Mouse (Mus musculus) liver, embryonic 15.5 days (tissue): Measurements from ENCODE around the gene Jag2. TPM values are rescaled to one million over a fixed set of nuclear protein-coding genes. Genes with fewer than 3 reads are reported as not detected.

Experiments
- ATAC-seq: fragments of 200-750 bp; cut with Nextera tagmentation; 2 replicates; pipeline ENCODE4 v1.8.0; 2017; ENCODE audit warnings: moderate number of reproducible peaks, mild to moderate bottlenecking, moderate library complexity; ENCODE audit not compliant: insufficient read depth
- H3K27ac ChIP-seq: fragments of 300-500 bp; sonication (generic); replicated peaks from 2 replicates; pipeline ENCODE4 v1.5.1; 2015; ENCODE audit warnings: mild to moderate bottlenecking, inconsistent platforms
- H3K27me3 ChIP-seq: fragments of 300-500 bp; sonication (generic); 2 replicates; pipeline ENCODE4 v1.6.1; 2015; ENCODE audit warnings: mild to moderate bottlenecking, inconsistent platforms
- H3K36me3 ChIP-seq: fragments of 300-500 bp; sonication (generic); replicated peaks from 2 replicates; pipeline ENCODE4 v1.6.1; 2015; ENCODE audit warnings: moderate library complexity, mild to moderate bottlenecking, inconsistent platforms
- H3K4me1 ChIP-seq: fragments of 300-500 bp; sonication (generic); replicated peaks from 2 replicates; pipeline ENCODE4 v1.6.1; 2015; ENCODE audit warnings: inconsistent platforms
- H3K4me2 ChIP-seq: fragments of 300-500 bp; sonication (generic); 2 replicates; pipeline ENCODE4 v1.6.1; 2015; ENCODE audit warnings: moderate library complexity, mild to moderate bottlenecking, inconsistent platforms
- H3K4me3 ChIP-seq: fragments of 300-500 bp; sonication (generic); replicated peaks from 2 replicates; pipeline ENCODE4 v1.5.1; 2015; ENCODE audit warnings: mild to moderate bottlenecking, inconsistent platforms
- H3K9ac ChIP-seq: fragments of 300-500 bp; sonication (generic); 2 replicates; pipeline ENCODE4 v1.6.1; 2015; ENCODE audit warnings: moderate library complexity, mild to moderate bottlenecking, inconsistent platforms
- H3K9me3 ChIP-seq: fragments of 300-500 bp; sonication (generic); replicated peaks from 2 replicates; pipeline ENCODE4 v1.6.1; 2016; ENCODE audit warnings: inconsistent platforms
- WGBS: fragments of 180-500 bp; shearing (Covaris S2); methylation state at CpG from one replicate; pipeline ENCODE4 v1.1.7; 2015; ENCODE audit warnings: mixed read lengths; ENCODE audit not compliant: insufficient replicate concordance; 5-methylcytosine and 5-hydroxymethylcytosine counted together
- polyA plus RNA-seq: library from polyadenylated mRNA; unstranded; fragments of >200 nt; fragmentation: Nextera tagmentation; extraction: Ambion mirVana; gene quantifications from 2 replicates; pipeline ENCODE4 v1.2.1, GENCODE M21; 2015

Gene Jag2
- polyA plus RNA-seq, 1 experiment from 2014 or later, result 0.32 TPM

- Histone ChIP-seq H3K9ac (no peak overlapping the region), H3K27ac (no peak overlapping the region), H3K4me2 (peak overlapping the region; percentile 44), H3K36me3 (no peaks in the 10 kb centered on the region), H3K4me1 (peaks cover 21% of the 10 kb centered on the region), H3K27me3 (peaks cover 84% of the 10 kb centered on the region), H3K4me3 (no peak overlapping the region), H3K9me3 (no peaks in the 10 kb centered on the region)
- 5% methylated on average over 28 of the region's 28 CpGs for WGBS
- no peak for ATAC-seq
These were observed 53.1 kb downstream of the Jag2 start for GRCm38 (mm10) chr12:112876332-112877072.

DNA sequence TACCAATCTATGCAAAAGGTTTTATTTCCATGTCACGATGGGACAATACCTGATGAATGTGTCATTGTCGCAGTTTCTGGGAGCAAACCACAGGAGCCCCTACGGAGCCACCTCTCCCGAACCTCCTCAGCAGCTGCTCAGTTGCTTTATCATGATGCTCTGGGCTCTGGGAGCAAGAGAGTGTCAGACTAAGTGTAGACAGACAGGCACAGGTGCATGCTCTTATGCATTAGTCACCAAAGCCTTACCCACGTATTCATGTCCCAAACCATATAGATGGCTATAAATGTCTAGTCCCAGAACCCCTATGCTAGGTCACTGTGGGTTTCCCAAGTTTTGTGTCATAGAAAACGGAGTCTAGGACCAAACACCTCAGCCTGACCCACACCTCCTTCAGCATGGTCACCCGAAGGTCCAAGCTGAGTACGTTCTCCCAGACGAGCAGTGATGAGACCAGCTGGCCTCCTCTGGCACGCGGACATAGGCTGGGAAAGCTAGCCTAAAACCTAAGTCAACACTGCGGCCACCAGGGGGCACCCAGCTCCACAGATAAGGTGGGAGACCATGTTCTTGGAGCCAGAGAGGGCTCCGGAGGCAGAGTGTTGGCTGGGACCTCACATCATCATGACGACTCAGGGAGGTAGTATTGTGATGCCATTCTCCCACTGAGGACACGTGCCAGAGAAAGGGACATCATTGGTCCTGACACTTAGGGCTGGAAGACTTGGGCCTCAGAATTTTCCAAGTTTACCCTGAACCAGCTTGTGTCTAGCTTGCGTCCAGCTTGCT is 54.2 kb downstream of the Jag2 start:
- 16% methylated on average over 16 of the region's 16 CpGs for WGBS
- ATAC-seq, result peak; percentile 19; the same call in 1 of the 2 replicates
- H3K4me3 ChIP-seq, result no peak overlapping the region
- H3K27ac ChIP-seq, result no peak overlapping the region
- no peak overlapping the region for H3K4me2 ChIP-seq
- no peaks in the 10 kb centered on the region for H3K36me3 ChIP-seq
- H3K9me3 ChIP-seq, result no peaks in the 10 kb centered on the region
- peaks cover 27% of the 10 kb centered on the region for H3K4me1 ChIP-seq
- no peak overlapping the region for H3K9ac ChIP-seq
- H3K27me3 ChIP-seq, result peaks cover 95% of the 10 kb centered on the region

DNA sequence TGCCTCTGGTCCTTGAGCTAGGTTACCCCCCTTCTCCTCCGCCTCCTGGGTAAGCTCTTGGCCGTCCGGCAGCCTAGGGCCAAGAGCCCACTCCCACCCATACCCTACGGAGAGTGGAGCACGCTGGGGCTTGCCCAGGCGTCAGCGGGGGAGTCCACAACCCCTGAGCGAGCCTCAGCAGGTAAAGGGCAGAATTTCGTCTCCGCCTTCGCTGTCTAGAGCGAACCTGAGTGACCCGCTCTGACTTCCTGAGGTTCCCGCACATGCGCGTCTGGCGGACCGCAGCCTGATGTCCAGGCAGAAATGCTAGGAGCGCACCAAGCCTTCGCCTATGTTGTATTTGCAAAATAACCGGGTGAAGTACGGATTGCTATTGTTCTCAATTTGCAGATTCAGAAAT is 55.4 kb downstream of the Jag2 start:
- Histone ChIP-seq H3K4me3 (no peak overlapping the region), H3K9me3 (no peaks in the 10 kb centered on the region), H3K4me2 (peak overlapping the region; percentile 7; the same call in 1 of the 2 replicates), H3K27me3 (peaks cover 94% of the 10 kb centered on the region), H3K9ac (no peak overlapping the region), H3K36me3 (no peaks in the 10 kb centered on the region), H3K27ac (no peak overlapping the region), H3K4me1 (peaks cover 35% of the 10 kb centered on the region)
- WGBS, result 24% methylated on average over 22 of the region's 22 CpGs
- no peak for ATAC-seq

- WGBS, result 19% methylated on average over 18 of the region's 18 CpGs
- Histone ChIP-seq H3K27ac (no peak overlapping the region), H3K4me3 (no peak overlapping the region), H3K9me3 (no peaks in the 10 kb centered on the region), H3K36me3 (no peaks in the 10 kb centered on the region), H3K4me2 (peak overlapping the region; percentile 7; the same call in 1 of the 2 replicates), H3K4me1 (peaks cover 35% of the 10 kb centered on the region), H3K9ac (no peak overlapping the region), H3K27me3 (peaks cover 88% of the 10 kb centered on the region)
- ATAC-seq, result no peak
These were observed 56.0 kb downstream of the Jag2 start for GRCm38 (mm10) chr12:112873452-112874190.

DNA sequence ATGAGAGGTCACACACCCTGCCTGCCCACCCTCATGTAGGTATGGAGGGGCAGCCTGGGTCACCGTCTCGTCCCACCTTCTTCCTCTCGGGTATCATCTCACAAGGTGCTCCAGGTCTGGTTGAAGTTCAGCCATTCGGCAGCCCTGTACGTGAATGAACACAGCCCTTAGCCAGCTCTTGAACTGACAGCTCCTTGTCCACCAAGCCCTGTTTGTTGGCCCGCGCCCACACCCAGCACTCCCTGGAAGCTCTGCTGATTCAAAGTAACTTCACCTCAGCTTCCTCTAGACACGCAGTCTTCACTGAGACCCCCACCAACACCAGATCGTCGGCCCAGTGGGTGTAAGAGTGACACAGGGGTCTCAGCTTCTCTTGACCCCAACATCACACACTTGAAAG is 56.6 kb downstream of the Jag2 start:
- H3K4me3 ChIP-seq, result no peak overlapping the region
- WGBS, result 66% methylated on average over 10 of the region's 10 CpGs
- peaks cover 82% of the 10 kb centered on the region for H3K27me3 ChIP-seq
- no peak for ATAC-seq
- peaks cover 35% of the 10 kb centered on the region for H3K4me1 ChIP-seq
- H3K9ac ChIP-seq, result no peak overlapping the region
- H3K4me2 ChIP-seq, result no peak overlapping the region
- no peak overlapping the region for H3K27ac ChIP-seq
- no peaks in the 10 kb centered on the region for H3K9me3 ChIP-seq
- H3K36me3 ChIP-seq, result no peaks in the 10 kb centered on the region

- no peak for ATAC-seq
- Histone ChIP-seq H3K4me1 (peaks cover 23% of the 10 kb centered on the region), H3K4me3 (no peak overlapping the region), H3K9ac (no peak overlapping the region), H3K36me3 (no peaks in the 10 kb centered on the region), H3K27ac (no peak overlapping the region), H3K27me3 (peaks cover 65% of the 10 kb centered on the region), H3K4me2 (no peak overlapping the region), H3K9me3 (no peaks in the 10 kb centered on the region)
- WGBS, result 65% methylated on average over 2 of the region's 2 CpGs
These were observed 58.3 kb downstream of the Jag2 start for GRCm38 (mm10) chr12:112871272-112871671.

GRCm38 (mm10) chr12:112870775-112871174 is 58.8 kb downstream of the Jag2 start:
- Histone ChIP-seq H3K9me3 (no peaks in the 10 kb centered on the region), H3K27me3 (peaks cover 60% of the 10 kb centered on the region), H3K4me3 (no peak overlapping the region), H3K36me3 (no peaks in the 10 kb centered on the region), H3K27ac (no peak overlapping the region), H3K4me2 (no peak overlapping the region), H3K9ac (no peak overlapping the region), H3K4me1 (peaks cover 21% of the 10 kb centered on the region; the same call in 1 of the 2 replicates)
- no peak for ATAC-seq
- 28% methylated on average over 13 of the region's 13 CpGs for WGBS

GRCm38 (mm10) chr12:112869783-112870204 is 59.8 kb downstream of the Jag2 start:
- Histone ChIP-seq H3K27me3 (peaks cover 50% of the 10 kb centered on the region), H3K9ac (no peak overlapping the region), H3K27ac (no peak overlapping the region), H3K4me3 (no peak overlapping the region), H3K36me3 (no peaks in the 10 kb centered on the region), H3K4me1 (peaks cover 21% of the 10 kb centered on the region; the same call in 1 of the 2 replicates), H3K4me2 (no peak overlapping the region), H3K9me3 (no peaks in the 10 kb centered on the region)
- no peak for ATAC-seq
- 3% methylated on average over 16 of the region's 16 CpGs for WGBS

DNA sequence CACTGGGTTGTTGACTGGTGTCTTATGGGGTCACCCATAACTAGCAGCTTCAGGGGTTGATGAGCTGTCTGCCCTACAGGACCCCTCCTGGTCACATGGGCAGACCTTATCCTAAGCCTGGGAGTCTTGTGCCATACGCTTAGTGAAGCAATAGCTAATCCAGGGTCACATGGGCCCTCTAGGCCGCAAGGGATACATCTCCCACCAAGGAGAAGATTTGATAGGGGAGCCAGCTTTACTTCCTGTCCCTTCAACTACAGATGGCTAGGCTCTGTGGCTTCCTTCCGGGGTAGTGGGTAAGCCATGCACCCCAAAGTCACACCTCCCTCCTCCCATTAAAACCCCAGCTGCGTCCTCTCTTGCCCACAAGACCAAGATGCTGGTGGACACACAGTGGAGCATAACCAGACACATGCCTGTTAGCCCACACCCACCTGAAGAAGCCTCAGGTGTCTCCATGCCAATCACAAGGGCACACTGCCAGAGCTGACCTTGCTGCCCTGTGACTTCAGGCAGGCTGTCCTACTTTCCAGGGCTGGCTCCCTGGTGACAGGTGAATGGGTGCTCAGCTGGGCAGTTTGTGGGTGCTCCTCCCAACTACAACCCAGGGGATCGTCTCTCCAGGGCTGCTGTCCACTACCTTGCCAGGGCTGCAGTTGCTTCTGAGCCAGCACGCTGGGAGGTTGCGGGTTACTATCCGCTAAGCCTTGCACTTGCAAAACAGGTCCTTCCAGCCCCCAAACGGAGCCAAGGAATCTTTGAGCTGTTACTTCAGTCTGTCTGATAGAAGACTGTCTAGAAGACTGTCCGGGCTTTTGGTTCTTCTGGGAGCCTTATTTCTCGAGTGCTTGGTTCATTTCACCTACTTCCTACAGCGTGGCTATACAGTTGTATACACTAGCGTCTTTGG is 61.1 kb downstream of the Jag2 start, which contains the start of gene Gpr132:
Gene Gpr132 (minus strand): TSS at position 51 of the 910 bp plus-strand sequence.
- no peak within 1 kb of the TSS for H3K4me3 ChIP-seq
- peaks cover 36% of the 10 kb centered on the region for H3K27me3 ChIP-seq
- H3K4me2 ChIP-seq, result no peak within 1 kb of the TSS
- ATAC-seq, result no peak
- no peak within 1 kb of the TSS for H3K27ac ChIP-seq
- H3K9me3 ChIP-seq, result no peaks in the 10 kb centered on the region
- H3K4me1 ChIP-seq, result peaks cover 14% of the 10 kb centered on the region; the same call in 1 of the 2 replicates
- no peak within 1 kb of the TSS for H3K9ac ChIP-seq
- 52% methylated on average over 13 of the region's 13 CpGs for WGBS
- H3K36me3 ChIP-seq, result no peaks in the 10 kb centered on the region

GRCm38 (mm10) chr12:112867106-112867674 is 62.4 kb downstream of the Jag2 start:
- Histone ChIP-seq H3K36me3 (no peaks in the 10 kb centered on the region), H3K4me3 (no peak overlapping the region), H3K9ac (no peak overlapping the region), H3K4me1 (peaks cover 14% of the 10 kb centered on the region; the same call in 1 of the 2 replicates), H3K9me3 (no peaks in the 10 kb centered on the region), H3K27me3 (peaks cover 24% of the 10 kb centered on the region), H3K27ac (no peak overlapping the region), H3K4me2 (no peak overlapping the region)
- no peak for ATAC-seq
- 43% methylated on average over 7 of the region's 7 CpGs for whole genome bisulfite sequencing
